Mouse (Mus musculus): ENCODE results near the gene Trim24. TPM values are rescaled to one million over a fixed set of nuclear protein-coding genes. Genes with fewer than 3 reads are reported as not detected.
"Not testable (repeated sequence)": the region's sequence is repeated elsewhere in the genome, so short reads cannot be mapped to it uniquely, and the experiment has no call there.

Gene Trim24
- polyA plus RNA-seq (2016; fragmentation: Nextera tagmentation; extraction: Ambion mirVana), result 8.8 and 9.3 TPM in 2 replicates

- H3K4me1 ChIP-seq, result peaks cover 13% of the 10 kb centered on the region
- H3K9ac ChIP-seq, result peak within 1 kb of the TSS; percentile 95
- H3K4me3 ChIP-seq, result peak within 1 kb of the TSS; percentile 78
- peak within 1 kb of the TSS; percentile 83 for H3K4me2 ChIP-seq
- peak; percentile 97 for ATAC-seq
- no peaks in the 10 kb centered on the region for H3K27me3 ChIP-seq (replicated peaks)
- WGBS (ENCODE audit: insufficient replicate concordance), result under 1% methylated on average over 70 of the region's 89 CpGs
- peaks cover 30% of the 10 kb centered on the region for H3K36me3 ChIP-seq
- H3K9me3 ChIP-seq (replicated peaks), result peaks cover 32% of the 10 kb centered on the region
- peak within 1 kb of the TSS; percentile 96 for H3K27ac ChIP-seq
Observed at GRCm38 (mm10) chr6:37870245-37871136, at the start of gene Trim24. TSS of gene Trim24 (plus strand) at chr6:37870811.

- no peaks in the 10 kb centered on the region for H3K4me1 ChIP-seq
- no peak overlapping the region for H3K9ac ChIP-seq
- no peaks in the 10 kb centered on the region for H3K9me3 ChIP-seq (replicated peaks)
- 63% methylated on average over 6 of the region's 6 CpGs for WGBS (ENCODE audit: insufficient replicate concordance)
- H3K36me3 ChIP-seq, result no peaks in the 10 kb centered on the region
- no peak overlapping the region for H3K27ac ChIP-seq
- no peak overlapping the region for H3K4me3 ChIP-seq
- ATAC-seq, result no peak
- H3K4me2 ChIP-seq, result no peak overlapping the region
- no peaks in the 10 kb centered on the region for H3K27me3 ChIP-seq (replicated peaks)
Observed at GRCm38 (mm10) chr6:37821531-37822051, 49.0 kb upstream of the Trim24 start.

- Histone ChIP-seq H3K4me2 (no peak overlapping the region), H3K9me3 (replicated peaks) (no peaks in the 10 kb centered on the region), H3K36me3 (no peaks in the 10 kb centered on the region), H3K27me3 (replicated peaks) (no peaks in the 10 kb centered on the region), H3K27ac (no peak overlapping the region), H3K9ac (no peak overlapping the region), H3K4me1 (no peaks in the 10 kb centered on the region), H3K4me3 (no peak overlapping the region)
- no peak for ATAC-seq
- 77% methylated on average over 2 of the region's 2 CpGs for WGBS (ENCODE audit: insufficient replicate concordance)
Observed at GRCm38 (mm10) chr6:37822390-37822789, 48.2 kb upstream of the Trim24 start.

DNA sequence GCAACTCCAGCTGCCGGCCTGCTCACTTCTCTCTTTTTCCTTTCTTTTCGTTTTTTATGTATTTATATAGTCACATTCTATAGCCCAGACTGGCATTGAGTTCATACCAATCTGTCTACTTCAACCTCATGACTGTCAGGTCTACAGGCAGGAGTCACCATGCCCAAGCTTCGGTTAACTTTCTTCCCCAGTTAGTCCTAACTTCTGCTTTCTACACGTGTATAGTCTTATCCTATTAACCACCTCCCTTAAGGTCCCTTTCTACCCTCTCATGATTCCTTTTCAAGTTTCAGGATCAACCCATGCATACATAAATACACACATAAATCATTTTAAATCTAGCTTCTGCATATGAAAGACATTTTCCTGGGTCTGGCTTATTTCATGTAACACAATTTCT, 46.9 kb upstream of the Trim24 start:
- no peaks in the 10 kb centered on the region for H3K36me3 ChIP-seq
- no peak for ATAC-seq
- WGBS (ENCODE audit: insufficient replicate concordance), result 50% methylated on average over 4 of the region's 4 CpGs
- no peak overlapping the region for H3K4me3 ChIP-seq
- no peaks in the 10 kb centered on the region for H3K4me1 ChIP-seq
- H3K9me3 ChIP-seq (replicated peaks), result no peaks in the 10 kb centered on the region
- H3K27me3 ChIP-seq (replicated peaks), result no peaks in the 10 kb centered on the region
- no peak overlapping the region for H3K4me2 ChIP-seq
- no peak overlapping the region for H3K27ac ChIP-seq
- H3K9ac ChIP-seq, result no peak overlapping the region

DNA sequence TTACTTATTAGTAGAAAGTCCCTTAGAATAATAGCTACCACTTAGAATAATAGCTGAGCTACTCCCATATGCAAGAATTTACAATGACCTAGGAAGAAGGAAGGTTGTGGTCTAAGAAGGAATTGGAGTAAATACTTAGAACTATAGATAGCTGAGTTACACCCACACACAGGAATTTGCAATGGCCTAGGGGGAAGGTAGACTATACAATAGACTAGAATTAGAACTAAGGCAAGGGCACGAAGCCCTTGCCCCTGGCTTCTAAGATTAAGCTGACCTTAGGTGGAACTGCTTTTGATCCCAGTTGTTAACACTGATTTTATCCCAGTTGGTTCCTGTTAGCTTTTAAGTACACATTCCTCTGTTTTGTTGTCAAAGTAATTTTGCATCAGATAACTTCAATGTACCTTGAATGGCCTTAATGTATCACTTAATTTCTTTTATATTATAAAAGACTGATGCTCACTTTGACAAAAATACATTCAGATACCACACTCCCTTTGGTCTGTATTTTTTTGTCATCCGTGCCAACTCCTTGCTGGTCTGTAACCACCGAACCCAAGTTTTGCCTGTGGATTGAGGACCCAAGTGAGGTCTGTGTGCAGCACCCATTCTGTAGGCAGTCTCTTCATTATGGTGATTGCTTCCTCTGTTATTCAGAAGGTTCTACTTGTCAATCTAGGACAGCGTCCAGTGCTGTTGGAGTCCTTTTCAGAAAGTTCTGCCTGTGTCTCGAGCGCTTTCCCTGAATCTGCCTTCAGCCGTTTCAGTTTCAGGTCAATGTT, 45.1 kb upstream of the Trim24 start:
- 79% methylated on average over 7 of the region's 7 CpGs for WGBS (ENCODE audit: insufficient replicate concordance)
- ATAC-seq; H3K4me1 ChIP-seq; H3K4me2 ChIP-seq; H3K4me3 ChIP-seq; H3K36me3 ChIP-seq; H3K9me3 ChIP-seq (replicated peaks); H3K27ac ChIP-seq; H3K9ac ChIP-seq; H3K27me3 ChIP-seq (replicated peaks): not testable (repeated sequence)

DNA sequence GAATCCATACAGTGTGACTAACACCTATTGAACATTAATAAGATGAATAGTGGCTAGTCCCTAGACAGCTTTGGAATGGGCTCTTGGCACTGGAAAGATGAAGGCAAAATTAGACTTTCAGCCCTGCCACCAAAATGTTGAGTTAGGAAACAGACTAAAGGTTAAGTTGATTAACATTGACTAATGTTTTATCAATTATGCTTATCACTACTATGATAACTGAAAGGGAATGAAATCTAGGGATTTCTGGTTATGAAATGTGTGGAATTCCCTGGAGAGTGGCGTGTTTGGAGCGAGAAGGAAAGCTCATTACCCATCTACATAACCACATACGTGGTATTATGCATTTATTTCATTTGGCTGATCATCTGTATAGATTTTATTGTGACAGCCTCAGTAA, 41.7 kb upstream of the Trim24 start:
- H3K4me3 ChIP-seq, result no peak overlapping the region
- no peaks in the 10 kb centered on the region for H3K4me1 ChIP-seq
- no peaks in the 10 kb centered on the region for H3K9me3 ChIP-seq (replicated peaks)
- no peak overlapping the region for H3K9ac ChIP-seq
- no peaks in the 10 kb centered on the region for H3K27me3 ChIP-seq (replicated peaks)
- no peaks in the 10 kb centered on the region for H3K36me3 ChIP-seq
- no peak for ATAC-seq
- H3K27ac ChIP-seq, result no peak overlapping the region
- WGBS (ENCODE audit: insufficient replicate concordance), result 54% methylated on average over 3 of the region's 3 CpGs
- no peak overlapping the region for H3K4me2 ChIP-seq

GRCm38 (mm10) chr6:37829631-37830030, 41.0 kb upstream of the Trim24 start:
- ATAC-seq, result no peak

DNA sequence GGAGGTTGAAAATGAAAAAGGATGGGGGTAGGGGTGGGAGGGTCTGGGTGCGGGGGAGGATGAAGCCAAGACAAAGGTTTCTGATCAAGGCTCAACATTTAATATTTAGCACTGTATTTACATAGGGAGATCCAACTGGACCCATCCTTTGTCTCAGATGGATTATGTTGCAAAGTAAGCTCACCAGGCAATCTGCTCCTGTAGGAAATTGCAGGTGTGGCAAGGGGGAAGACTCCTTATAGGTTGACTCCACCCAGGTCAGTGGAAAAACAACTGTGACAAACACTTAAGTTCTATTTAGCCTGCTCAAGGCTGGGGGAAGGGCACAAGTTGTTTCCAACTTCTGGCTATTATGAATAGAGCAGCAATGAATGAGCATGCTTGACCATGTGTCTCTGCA, 36.9 kb upstream of the Trim24 start:
- H3K36me3 ChIP-seq, result no peaks in the 10 kb centered on the region
- no peak overlapping the region for H3K9ac ChIP-seq
- H3K4me3 ChIP-seq, result no peak overlapping the region
- no peak overlapping the region for H3K27ac ChIP-seq
- 86% methylated on average over 1 of the region's 1 CpGs for WGBS (ENCODE audit: insufficient replicate concordance)
- H3K4me1 ChIP-seq, result no peaks in the 10 kb centered on the region
- H3K27me3 ChIP-seq (replicated peaks), result no peaks in the 10 kb centered on the region
- ATAC-seq, result no peak
- H3K4me2 ChIP-seq, result no peak overlapping the region
- no peaks in the 10 kb centered on the region for H3K9me3 ChIP-seq (replicated peaks)

More at GRCm38 (mm10) chr6:37829631-37830030, 41.0 kb upstream of the Trim24 start:
- no peak overlapping the region for H3K4me2 ChIP-seq
- no peaks in the 10 kb centered on the region for H3K27me3 ChIP-seq (replicated peaks)
- no peak overlapping the region for H3K4me3 ChIP-seq
- no peaks in the 10 kb centered on the region for H3K4me1 ChIP-seq
- no peak overlapping the region for H3K9ac ChIP-seq
- H3K36me3 ChIP-seq, result no peaks in the 10 kb centered on the region
- no peak overlapping the region for H3K27ac ChIP-seq
- no peaks in the 10 kb centered on the region for H3K9me3 ChIP-seq (replicated peaks)

GRCm38 (mm10) chr6:37836951-37837565, 33.6 kb upstream of the Trim24 start:
- H3K27ac ChIP-seq; ATAC-seq; H3K4me1 ChIP-seq; H3K9ac ChIP-seq; H3K36me3 ChIP-seq; H3K4me3 ChIP-seq; H3K4me2 ChIP-seq; H3K27me3 ChIP-seq (replicated peaks); H3K9me3 ChIP-seq (replicated peaks): not testable (repeated sequence)
- WGBS (ENCODE audit: insufficient replicate concordance), result 72% methylated on average over 2 of the region's 2 CpGs

DNA sequence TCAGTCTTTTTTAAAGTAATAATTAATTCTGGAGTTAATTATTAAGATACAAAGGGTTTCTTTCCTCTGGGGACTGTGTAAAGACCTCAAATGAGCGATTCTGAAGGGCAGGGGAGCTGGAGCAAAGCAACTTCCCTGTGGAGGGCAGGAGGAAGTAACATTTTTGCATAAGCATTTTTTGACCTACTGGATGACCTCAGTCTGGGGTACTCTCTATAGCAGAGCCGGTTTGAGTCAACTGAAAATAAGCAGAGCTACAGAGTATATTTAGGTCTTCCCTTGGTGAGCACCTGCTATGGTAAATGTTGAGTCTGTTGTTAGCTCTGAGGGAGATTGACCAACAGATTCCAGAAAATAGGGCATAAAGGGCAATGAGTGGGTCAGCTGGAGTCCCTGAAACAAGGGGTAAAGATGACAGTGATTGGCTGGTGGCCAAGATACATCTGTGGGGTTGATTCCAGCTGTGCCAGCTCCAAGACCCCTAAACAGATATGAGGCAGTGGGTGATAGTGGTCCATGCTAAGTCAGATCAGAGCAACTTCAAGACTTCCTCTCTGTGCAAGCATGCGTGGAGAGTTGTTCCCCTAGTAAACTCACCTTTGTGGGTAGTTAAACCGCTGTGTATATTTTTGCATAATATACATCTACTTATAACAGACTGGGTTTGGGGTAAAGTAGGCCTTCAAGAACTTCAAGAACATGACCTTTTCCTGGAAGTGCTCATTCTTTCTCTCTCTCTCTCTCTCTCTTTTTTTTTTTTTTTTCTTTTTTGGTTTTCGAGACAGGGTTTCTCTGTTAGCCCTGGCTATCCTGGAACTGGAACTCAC, 27.6 kb upstream of the Trim24 start:
- Histone ChIP-seq H3K27ac (no peak overlapping the region), H3K4me1 (no peaks in the 10 kb centered on the region), H3K9me3 (replicated peaks) (no peaks in the 10 kb centered on the region), H3K4me3 (no peak overlapping the region), H3K27me3 (replicated peaks) (0 out of 2 replicates have a peak, but pooled peaks cover 3% of the 10 kb centered on the region), H3K36me3 (no peaks in the 10 kb centered on the region), H3K4me2 (no peak overlapping the region), H3K9ac (no peak overlapping the region)
- WGBS (ENCODE audit: insufficient replicate concordance), result 50% methylated on average over 5 of the region's 5 CpGs
- no peak for ATAC-seq

GRCm38 (mm10) chr6:37843647-37844273, 26.9 kb upstream of the Trim24 start:
- Histone ChIP-seq H3K36me3 (no peaks in the 10 kb centered on the region), H3K27ac (no peak overlapping the region), H3K4me2 (no peak overlapping the region), H3K4me3 (no peak overlapping the region), H3K27me3 (replicated peaks) (0 out of 2 replicates have a peak, but pooled peaks cover 3% of the 10 kb centered on the region), H3K9ac (no peak overlapping the region), H3K9me3 (replicated peaks) (no peaks in the 10 kb centered on the region), H3K4me1 (no peaks in the 10 kb centered on the region)
- no peak for ATAC-seq
- 74% methylated on average over 8 of the region's 8 CpGs for WGBS (ENCODE audit: insufficient replicate concordance)

All from liver, embryonic 12.5 days (tissue).